Mouse (Mus musculus) heart, postnatal 0 days (tissue): ENCODE data around the gene Gatm. TPM values are rescaled to one million over a fixed set of nuclear protein-coding genes. Genes with fewer than 3 reads are reported as not detected.
A peak's percentile ranks its signal among the peaks of the same experiment; 100 is the strongest.

Source experiments
- ATAC-seq: fragments of 200-750 bp; cut with Nextera tagmentation; 2 replicates; pipeline ENCODE4 v1.8.0; 2017; ENCODE audit warnings: low read depth, moderate number of reproducible peaks, moderate library complexity; ENCODE audit not compliant: insufficient read depth
- DNase-seq: peaks from one replicate; pipeline ENCODE4 v3.0.0-alpha.2; 2016; ENCODE audit warnings: low spot score
- H3K27ac ChIP-seq: fragments of 300-500 bp; sonication (generic); 2 replicates; pipeline ENCODE4 v1.5.1; 2014; ENCODE audit warnings: low read depth, mild to moderate bottlenecking
- H3K27me3 ChIP-seq: fragments of 300-500 bp; sonication (generic); 2 replicates; pipeline ENCODE4 v1.6.1; 2014; ENCODE audit warnings: low read length, mixed read lengths; ENCODE audit not compliant: control insufficient read depth, insufficient read depth
- H3K36me3 ChIP-seq: fragments of 300-500 bp; sonication (generic); replicated peaks from 2 replicates; pipeline ENCODE4 v1.6.1; 2014; ENCODE audit warnings: low read length, mixed read lengths; ENCODE audit not compliant: control insufficient read depth, insufficient read depth
- H3K4me1 ChIP-seq: fragments of 300-500 bp; sonication (generic); 2 replicates; pipeline ENCODE4 v1.6.1; 2014; ENCODE audit warnings: antibody characterized with exemption; ENCODE audit not compliant: control insufficient read depth, insufficient read depth
- H3K4me2 ChIP-seq: fragments of 300-500 bp; sonication (generic); 2 replicates; pipeline ENCODE4 v1.6.1; 2014; ENCODE audit warnings: low read depth, mild to moderate bottlenecking, low read length, moderate library complexity
- H3K4me3 ChIP-seq: fragments of 300-500 bp; sonication (generic); 2 replicates; pipeline ENCODE4 v1.5.1; 2014; ENCODE audit warnings: low read depth, low read length
- H3K9ac ChIP-seq: fragments of 300-500 bp; sonication (generic); replicated peaks from 2 replicates; pipeline ENCODE4 v1.6.1; 2014; ENCODE audit warnings: low read depth, low read length, mixed read lengths
- H3K9me3 ChIP-seq: fragments of 300-500 bp; sonication (generic); replicated peaks from 2 replicates; pipeline ENCODE4 v1.6.1; 2016; ENCODE audit warnings: low read length; ENCODE audit not compliant: control insufficient read depth
- CTCF ChIP-seq: IDR thresholded peaks from 2 replicates; pipeline ENCODE4 v1.5.1; 2016; ENCODE audit warnings: antibody characterized with exemption, control low read depth, low read depth
- EP300 ChIP-seq: IDR thresholded peaks from 2 replicates; pipeline ENCODE4 v1.6.1; 2016; ENCODE audit warnings: antibody characterized with exemption, low read depth
- WGBS: fragments of 180-500 bp; shearing (Covaris S2); extraction: QIAGEN DNeasy Blood & Tissue Kit; methylation state at CpG from one replicate; pipeline ENCODE4 v1.1.7; 2014; 5-methylcytosine and 5-hydroxymethylcytosine counted together
- polyA plus RNA-seq: library from polyadenylated mRNA; unstranded; fragments of >200 nt; fragmentation: Nextera tagmentation; extraction: Ambion mirVana; gene quantifications from 2 replicates; pipeline ENCODE4 v1.2.1, GENCODE M21; 2015
- total RNA-seq: library from RNA; depleted of rRNA; stranded (reverse); fragments of >200 nt; gene quantifications from 2 replicates; pipeline ENCODE4 v1.2.3, GENCODE M21; 2014; ENCODE audit warnings: low replicate concordance

Gatm gene
- total and polyA plus RNA-seq, 2 experiments from 2014 or later, result 3.7 to 6.0 TPM

DNA sequence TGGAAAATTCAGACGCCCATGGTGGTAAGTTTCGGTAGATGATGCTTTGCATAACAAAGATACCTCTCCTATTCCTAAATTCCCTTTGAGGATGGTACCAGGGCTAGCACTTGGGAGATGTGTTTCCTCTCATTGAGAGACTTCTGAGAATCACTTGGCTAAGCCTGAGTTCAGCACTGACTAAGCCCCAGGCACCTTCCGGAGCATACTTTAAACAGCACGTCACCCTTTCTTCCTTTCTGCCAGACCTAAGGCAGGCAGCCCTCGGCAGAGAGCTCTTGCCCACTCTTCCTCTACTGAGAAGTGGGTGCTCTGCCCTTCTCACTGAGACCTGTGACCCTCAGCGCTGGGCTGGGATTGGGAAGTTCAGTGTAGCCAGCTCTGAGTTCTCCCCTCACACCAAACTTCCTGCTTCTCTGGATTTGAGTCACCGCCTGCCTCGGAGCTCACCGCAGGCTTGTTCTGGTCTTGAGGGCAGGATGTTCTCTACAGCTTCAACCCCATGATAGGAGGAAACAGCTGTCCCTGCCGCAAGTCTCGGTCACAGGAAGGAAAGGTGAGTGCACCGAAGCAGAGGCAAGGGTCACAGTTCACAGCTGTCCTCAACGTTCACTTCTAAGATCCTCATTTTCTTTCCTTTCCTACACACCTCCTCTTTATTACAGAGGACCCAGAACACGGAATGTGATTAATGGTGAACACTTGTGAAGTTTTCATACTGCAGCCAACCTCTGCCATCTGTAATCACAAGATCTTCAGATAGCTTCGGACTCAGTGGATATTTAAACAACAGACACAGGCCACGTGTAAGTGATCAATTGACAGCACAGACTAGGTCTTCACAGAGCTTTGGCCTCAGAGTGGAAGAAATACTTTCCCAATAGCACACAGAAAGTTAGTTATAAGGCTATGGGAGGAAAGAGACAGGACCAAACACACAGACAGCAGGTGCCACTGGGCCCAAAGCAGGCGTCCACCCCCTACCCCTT lies 41.3 kb upstream of the Gatm start:
- H3K4me1 ChIP-seq, result no peaks in the 10 kb centered on the region
- H3K27ac ChIP-seq, result peak overlapping the region; percentile 76
- TF ChIP-seq EP300 (no peak), CTCF (no peak)
- no peak overlapping the region for H3K4me3 ChIP-seq
- no peaks in the 10 kb centered on the region for H3K36me3 ChIP-seq
- no peaks in the 10 kb centered on the region for H3K27me3 ChIP-seq
- H3K4me2 ChIP-seq, result no peak overlapping the region
- no peaks in the 10 kb centered on the region for H3K9me3 ChIP-seq
- ATAC-seq (peak; percentile 51; the same call in 1 of the 2 replicates), DNase-seq (peak; percentile 24)
- 48% methylated on average over 17 of the region's 17 CpGs for WGBS
- no peak overlapping the region for H3K9ac ChIP-seq

DNA sequence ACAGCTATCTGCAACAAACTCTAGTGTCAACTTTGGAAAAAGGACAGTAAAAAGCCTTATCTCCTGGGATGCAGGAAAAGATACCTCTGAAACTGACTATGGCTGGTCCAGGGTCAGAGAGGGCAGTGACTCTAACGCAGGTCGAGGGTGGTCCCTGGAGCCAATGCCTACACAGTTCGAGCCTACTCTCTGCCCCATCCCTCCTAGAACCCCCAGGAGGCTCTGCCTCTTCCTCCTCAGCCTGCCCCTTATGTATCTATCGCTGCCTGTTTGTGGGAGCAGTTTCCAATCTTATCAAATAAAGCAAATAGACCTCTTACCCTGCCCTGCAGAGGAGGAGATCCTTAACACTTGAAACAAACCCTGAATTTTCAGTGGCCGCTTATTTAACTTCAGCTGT lies 27.6 kb upstream of the Gatm start:
- no peak overlapping the region for H3K4me3 ChIP-seq
- H3K9ac ChIP-seq, result no peak overlapping the region
- no peaks in the 10 kb centered on the region for H3K4me1 ChIP-seq
- no peak overlapping the region for H3K27ac ChIP-seq
- H3K36me3 ChIP-seq, result peaks cover 7% of the 10 kb centered on the region
- TF ChIP-seq CTCF, result no peak
- TF ChIP-seq EP300, result no peak
- 0 out of 2 replicates have a peak, but pooled peaks cover 16% of the 10 kb centered on the region for H3K27me3 ChIP-seq
- no peaks in the 10 kb centered on the region for H3K9me3 ChIP-seq
- ATAC-seq, result no peak
- H3K4me2 ChIP-seq, result no peak overlapping the region
- WGBS, result 44% methylated on average over 5 of the region's 5 CpGs
- DNase-seq, result no peak

DNA sequence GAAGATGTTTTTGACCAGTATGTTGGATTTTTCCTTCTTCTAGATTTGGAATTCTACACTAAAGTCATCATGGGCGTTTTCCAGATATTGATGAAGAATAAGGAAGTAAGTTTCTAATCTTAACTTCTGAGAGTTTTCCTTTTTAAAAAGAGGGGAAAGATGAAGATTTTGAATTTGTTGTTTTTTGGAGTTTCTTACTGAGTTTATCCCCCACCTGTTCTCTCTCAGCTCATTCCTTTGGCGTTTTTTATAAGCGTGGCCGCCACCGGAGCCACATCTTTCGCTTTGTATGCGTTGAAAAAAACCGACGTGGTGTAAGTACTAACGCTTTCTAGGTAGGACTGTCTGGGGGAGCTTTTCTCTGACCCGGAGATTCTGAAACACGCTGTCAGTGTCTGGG lies 26.9 kb upstream of the Gatm start:
- DNase-seq (no peak), ATAC-seq (no peak)
- Histone ChIP-seq H3K4me3 (peak overlapping the region; percentile 40), H3K9ac (no peak overlapping the region), H3K4me1 (no peaks in the 10 kb centered on the region), H3K36me3 (peaks cover 13% of the 10 kb centered on the region), H3K27ac (no peak overlapping the region), H3K9me3 (no peaks in the 10 kb centered on the region), H3K27me3 (0 out of 2 replicates have a peak, but pooled peaks cover 16% of the 10 kb centered on the region), H3K4me2 (peak overlapping the region; percentile 61)
- 33% methylated on average over 12 of the region's 12 CpGs for WGBS
- TF ChIP-seq EP300, result no peak
- TF ChIP-seq CTCF, result no peak

DNA sequence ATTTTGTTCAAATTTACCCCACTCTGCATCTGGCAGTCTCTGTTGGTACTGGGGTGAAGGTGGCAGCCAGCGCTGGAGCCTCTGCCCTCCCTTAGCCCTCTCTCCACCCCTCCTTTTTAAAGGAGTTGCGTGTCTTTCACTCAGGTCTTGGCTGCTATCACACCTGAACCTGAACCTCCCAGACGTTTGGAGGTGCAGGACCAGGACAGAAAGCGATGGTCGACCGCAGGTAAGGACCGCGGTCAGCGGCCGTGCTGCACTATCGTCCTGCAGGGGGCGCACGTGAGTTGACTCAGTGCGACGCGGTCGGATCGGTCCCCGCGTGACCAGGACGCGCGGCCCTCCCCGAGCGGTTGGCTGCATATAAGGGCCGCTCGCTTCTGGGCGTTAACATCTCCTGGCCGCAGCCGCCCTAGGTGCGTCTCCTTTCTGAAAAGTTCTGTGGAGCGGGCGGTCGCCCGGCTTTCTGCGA lies 26.5 kb upstream of the Gatm start:
- no peak overlapping the region for H3K9ac ChIP-seq
- peak overlapping the region; percentile 61 for H3K4me2 ChIP-seq
- DNase-seq, result peak; percentile 51

DNA sequence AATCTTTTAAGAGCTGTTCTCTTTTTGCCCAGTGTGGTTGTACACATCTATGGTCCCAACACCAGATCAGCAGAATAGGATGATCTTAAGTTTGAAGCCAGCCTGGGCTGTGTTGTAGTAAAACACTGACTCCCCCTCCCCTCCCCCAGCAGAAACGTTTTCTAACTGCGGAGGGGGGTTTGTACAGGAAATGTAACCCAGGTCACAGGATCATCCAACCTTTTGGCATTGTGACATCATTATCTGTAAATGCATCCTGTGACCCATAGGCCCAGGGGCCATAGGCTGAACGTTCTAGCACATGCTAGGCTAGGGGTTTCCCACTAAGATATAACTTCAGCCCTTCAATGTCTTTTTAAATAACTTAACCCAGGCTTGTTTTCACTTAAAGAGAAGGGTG lies 25.6 kb upstream of the Gatm start, which contains the start of gene AA467197:
Gene AA467197, plus strand, starts transcription at position 301 of the 400 bp plus-strand sequence.
- 43% methylated on average over 3 of the region's 3 CpGs for whole genome bisulfite sequencing

More for the DNA sequence above, 26.5 kb upstream of the Gatm start:
- WGBS, result 2% methylated on average over 36 of the region's 36 CpGs
- H3K36me3 ChIP-seq, result peaks cover 18% of the 10 kb centered on the region
- H3K27me3 ChIP-seq, result 0 out of 2 replicates have a peak, but pooled peaks cover 16% of the 10 kb centered on the region
- H3K27ac ChIP-seq, result no peak overlapping the region
- no peak for TF ChIP-seq EP300
- peak; percentile 84 for TF ChIP-seq CTCF
- H3K9me3 ChIP-seq, result no peaks in the 10 kb centered on the region
- H3K4me3 ChIP-seq, result peak overlapping the region; percentile 40
- no peaks in the 10 kb centered on the region for H3K4me1 ChIP-seq
- peak; percentile 71 for ATAC-seq

More for the DNA sequence above, 25.6 kb upstream of the Gatm start, which contains the start of gene AA467197:
- Histone ChIP-seq H3K9ac (no peak within 1 kb of the TSS), H3K4me2 (peak within 1 kb of the TSS; percentile 61), H3K9me3 (no peaks in the 10 kb centered on the region), H3K36me3 (peaks cover 20% of the 10 kb centered on the region), H3K4me3 (peak within 1 kb of the TSS; percentile 40), H3K27me3 (0 out of 2 replicates have a peak, but pooled peaks cover 16% of the 10 kb centered on the region), H3K27ac (no peak within 1 kb of the TSS), H3K4me1 (peaks cover 3% of the 10 kb centered on the region; the same call in 1 of the 2 replicates)
- TF ChIP-seq CTCF (no peak), EP300 (no peak)
- DNase-seq (no peak), ATAC-seq (no peak)
